Mouse (Mus musculus): ENCODE results near the gene Bhlhe41. TPM values are rescaled to one million over a fixed set of nuclear protein-coding genes. Genes with fewer than 3 reads are reported as not detected.

The Bhlhe41 gene
- total RNA-seq, 4 experiments from 2014 or later, result 42.8 to 74.8 (median 45.1) TPM

DNA sequence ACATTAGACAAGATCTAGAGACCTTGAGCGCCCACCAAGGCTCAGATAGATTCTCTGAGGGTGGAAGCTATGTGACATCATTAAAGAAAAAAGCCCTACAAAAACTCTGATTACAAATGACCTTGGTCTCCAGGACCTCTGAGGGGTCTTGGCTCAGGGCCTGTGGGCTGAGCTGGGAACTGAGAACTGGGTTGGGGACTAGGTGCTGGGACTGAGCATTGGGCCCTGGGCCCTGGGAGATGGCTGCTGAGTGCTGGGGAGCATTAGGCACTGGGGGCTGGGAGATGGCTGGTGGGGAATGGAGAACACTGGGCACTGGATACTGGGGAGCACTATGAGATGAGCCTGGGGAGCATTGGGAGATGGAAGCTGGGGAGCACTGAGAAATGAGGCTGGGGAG is 19.3 kb downstream of the Bhlhe41 start:
- DNase-seq (ENCODE audit: low spot score in 2 of 2), result no peak

DNA sequence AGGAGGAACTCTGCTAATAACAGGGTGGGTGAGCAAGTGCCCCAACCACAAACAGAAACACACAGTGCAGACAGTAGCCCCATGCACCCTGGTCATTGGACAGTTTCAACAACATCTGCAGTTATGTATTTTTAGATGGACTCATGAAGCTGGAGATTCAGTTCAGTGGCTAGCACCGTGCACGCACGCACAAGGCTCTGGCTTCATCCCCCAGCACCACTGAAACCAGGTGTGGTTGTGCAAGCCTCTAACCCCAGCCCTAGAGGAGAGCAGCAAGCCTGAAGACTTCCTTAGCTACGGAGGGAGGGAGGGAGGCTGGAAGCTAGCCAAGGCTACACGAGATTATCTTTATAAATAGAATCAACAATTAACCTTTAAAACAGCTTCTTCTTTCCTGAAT is 19.7 kb downstream of the Bhlhe41 start:
- DNase-seq (ENCODE audit: low spot score in 2 of 2), result no peak

DNA sequence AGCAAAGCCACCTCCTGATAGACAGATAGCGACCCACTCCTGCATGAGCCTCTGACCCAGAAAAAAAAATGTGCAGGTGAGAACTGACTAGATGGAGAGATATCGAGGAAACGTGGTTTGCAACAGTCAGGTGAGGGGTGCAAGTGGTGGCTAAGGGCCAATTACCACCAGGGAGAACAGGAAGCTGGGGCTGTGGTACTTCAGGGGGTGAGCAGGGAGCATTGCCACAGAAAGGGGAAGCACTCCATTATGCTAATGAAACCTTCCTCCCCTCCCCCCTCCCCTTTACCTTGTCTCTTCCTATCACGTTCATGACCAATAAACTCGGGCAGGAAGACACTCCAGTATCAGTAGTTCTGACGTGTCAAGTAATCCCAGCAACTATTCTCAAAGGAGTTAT is 30.0 kb downstream of the Bhlhe41 start:
- DNase-seq (ENCODE audit: low spot score in 2 of 2), result no peak

DNA sequence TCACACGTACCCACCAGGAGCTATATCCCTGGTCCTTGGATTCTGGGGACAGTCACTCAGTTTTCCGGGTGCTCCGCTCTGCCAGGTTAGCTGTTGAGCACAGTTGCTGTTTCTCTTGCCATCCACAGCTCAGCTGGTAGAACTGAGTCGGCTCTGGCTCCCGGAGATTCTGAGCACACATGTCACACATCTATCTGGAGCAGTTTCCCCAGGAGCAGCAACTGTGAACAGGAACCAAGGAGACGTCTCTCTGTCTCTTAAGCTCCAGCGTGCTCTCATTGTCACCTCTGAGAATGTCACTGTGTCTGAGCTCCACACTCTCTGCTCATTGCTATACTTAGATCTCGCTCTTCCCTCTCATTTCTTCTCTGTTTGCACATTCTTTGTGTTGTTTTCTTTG is 32.4 kb downstream of the Bhlhe41 start:
- no peak for DNase-seq (ENCODE audit: low spot score in 2 of 2)

DNA sequence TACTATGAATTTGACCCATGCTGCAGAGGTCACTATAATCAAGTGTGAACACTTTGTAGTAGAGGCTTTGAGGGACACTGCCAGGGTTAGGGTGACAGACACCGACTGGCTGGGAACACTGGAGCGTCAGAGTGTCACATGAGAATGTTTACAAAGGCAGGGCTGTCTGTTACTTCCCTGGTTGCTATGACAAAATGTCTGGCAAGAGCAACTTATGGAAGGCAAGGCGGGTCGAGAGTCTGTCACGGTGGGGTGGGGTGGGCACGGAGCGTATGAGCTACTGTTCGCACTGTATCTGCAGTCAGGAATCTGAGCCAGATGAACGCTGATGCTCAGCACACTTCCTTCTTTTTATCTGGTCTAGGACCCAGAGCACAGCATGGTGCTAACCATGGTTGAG is 34.7 kb downstream of the Bhlhe41 start:
- DNase-seq (ENCODE audit: low spot score in 2 of 2), result no peak

DNA sequence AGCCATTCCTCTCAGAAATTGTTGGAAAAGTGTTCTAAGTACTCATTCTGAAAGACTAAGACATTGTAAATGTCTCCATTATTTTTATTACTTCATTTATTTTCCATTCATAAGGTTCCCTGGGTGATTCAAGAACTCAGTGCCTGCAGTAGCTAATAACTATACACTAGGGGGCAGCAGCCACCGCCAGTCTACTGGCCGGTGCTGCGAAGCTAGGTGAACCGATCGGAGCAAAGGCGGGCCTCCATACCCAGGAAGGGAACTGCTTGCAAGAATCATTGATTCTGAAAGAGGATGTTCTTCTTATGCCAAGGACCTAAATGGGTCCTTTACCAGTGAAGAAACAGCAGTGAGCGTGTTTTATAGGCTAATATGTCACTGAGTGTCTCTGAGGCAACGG is 35.2 kb downstream of the Bhlhe41 start:
- peak; percentile 27 to 36 for DNase-seq (ENCODE audit: low spot score in 2 of 2)

DNA sequence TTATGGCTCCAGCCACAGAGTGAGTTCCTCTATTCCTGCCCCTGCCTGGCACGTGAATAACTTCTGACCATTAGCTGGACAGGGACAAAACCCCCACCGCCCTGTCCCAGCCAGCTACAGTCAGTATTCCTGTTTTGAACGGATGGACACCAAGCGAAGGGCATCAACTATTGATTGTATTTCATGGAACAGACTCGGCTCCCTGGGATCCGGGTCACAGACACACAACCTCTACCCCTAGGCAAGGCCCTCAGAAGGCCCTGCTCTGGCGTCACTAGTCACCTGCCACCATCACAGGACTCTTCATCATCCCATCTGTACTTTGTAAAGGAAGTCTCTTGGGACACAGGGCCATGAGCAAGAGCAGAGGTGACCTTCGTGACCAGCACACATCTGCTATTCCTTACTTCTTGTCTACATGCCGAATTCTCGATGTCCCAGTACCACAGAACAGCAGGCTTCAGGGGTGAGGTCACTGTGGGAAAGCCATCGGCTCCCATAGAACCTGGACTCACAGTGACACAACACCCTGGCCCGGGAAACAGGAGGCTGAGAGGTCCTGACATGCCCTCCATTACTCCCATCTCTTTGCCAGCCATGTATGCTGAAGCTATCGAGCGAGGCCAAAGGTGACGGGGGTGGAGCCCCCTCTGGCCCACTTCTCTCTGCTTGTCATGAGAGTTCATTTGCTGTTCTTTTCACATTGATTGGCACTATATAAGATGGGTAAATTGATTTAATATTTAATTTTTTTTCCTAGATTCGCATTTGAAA is 36.1 kb downstream of the Bhlhe41 start:
- no peak for DNase-seq (ENCODE audit: low spot score in 2 of 2)

DNA sequence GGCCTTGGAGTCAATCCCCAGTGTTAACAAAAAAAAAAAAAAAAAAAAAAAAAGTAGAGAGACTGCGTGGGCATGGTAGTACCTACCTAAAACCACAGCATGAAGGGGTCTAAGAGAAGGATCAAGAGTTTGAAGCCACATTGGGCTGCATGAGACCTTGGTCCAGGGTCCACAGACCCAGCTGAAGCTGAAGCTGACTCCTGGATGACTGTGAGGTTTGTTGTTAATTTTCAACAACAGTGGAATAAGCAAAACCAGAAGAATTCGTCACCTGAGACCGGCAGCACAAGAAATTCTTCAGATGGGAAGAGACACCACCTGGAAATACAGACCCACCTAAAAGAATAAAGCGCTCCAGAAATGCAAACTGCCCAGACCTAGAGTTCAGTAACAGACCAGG is 39.1 kb downstream of the Bhlhe41 start:
- DNase-seq (ENCODE audit: low spot score in 2 of 2), result no peak

DNA sequence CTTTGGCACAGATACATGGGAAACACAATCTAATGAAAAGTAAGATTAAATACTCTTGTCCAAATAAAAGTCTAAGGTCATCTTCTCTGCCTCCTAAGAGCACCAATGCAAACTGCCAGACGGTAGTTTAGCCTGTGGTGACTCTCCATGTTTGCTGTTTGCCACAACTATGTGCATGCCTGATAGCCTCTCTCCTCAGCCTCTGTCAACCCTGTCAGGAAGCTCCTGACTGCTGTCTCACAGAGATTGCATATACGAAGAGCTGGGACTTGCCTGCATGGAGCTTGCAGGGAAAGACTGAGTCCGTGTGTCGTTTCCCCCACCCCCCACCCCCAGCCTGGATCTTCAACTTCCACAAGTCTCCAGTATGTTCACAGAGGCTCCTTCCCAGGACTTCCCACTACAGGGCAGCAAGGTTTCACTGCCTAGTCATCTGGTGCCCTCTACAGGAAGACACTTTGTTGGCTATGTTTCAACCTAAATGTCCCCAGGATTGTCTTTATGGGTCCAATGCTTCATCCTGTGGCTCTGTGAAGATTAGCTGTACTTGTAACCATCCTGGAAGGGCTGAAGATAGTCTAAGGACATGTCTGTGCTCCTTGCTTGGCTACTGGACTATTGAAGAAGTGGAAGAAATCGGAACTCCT is 41.6 kb downstream of the Bhlhe41 start:
- no peak for DNase-seq (ENCODE audit: low spot score in 2 of 2)

DNA sequence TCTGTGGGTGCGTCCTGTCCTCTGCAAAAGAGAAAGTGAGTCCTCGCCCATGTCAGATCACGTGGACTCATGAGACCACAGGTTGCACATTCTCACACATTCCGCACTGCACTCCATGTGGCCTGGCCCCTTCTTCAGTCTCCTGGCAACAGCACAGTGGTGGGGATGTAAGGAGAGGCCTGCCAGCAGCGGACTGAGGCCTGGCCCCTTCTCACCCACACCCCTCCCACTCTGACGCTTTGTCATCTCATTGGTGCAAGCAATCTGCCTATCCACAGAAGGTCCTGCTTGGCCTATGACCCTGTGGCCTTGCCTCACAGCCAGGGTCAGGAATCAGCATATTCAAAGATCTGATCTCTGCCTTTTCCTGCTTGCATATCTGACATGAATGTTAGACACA is 42.3 kb downstream of the Bhlhe41 start:
- no peak for DNase-seq (ENCODE audit: low spot score in 2 of 2)

DNA sequence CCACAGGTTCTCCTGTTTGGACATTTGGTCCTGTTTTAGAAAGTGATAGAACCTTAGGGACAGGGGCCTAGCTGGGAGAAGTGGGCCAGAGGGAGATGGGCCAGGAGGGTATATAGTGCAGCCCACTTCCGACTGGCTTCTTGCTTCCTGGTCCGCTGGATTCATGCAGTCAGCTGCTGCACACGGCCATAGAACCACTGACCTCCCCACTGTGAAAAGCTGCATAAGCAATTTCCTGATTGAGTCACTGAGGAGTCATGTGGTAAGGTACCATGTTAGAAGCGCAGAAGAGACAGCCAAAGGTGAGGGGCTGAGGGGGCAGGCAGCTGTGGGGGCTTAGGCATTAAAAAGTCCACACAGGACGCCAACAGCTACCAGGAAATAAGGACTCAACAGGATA is 43.1 kb downstream of the Bhlhe41 start:
- DNase-seq (ENCODE audit: low spot score in 2 of 2), result no peak

DNA sequence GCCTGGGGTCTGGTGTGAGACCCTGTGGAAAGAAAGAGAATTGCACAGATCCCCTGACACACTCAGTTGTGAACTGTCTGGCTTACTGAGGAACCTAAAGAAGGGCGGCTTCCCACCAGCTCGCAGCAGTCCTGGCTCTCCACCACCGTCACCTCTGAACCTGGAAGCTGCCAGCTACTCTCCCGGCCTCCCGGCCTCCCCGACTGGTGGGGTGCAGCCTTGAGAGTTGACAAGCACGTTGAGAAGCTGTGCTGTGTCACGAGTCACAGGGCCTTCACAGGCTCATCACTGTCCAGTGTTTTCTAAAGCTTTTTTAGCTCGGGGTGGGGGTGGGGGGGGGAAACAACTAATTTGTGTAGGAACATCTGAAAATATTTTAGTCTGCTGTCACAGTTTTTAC is 46.2 kb downstream of the Bhlhe41 start:
- no peak for DNase-seq (ENCODE audit: low spot score in 2 of 2)

DNA sequence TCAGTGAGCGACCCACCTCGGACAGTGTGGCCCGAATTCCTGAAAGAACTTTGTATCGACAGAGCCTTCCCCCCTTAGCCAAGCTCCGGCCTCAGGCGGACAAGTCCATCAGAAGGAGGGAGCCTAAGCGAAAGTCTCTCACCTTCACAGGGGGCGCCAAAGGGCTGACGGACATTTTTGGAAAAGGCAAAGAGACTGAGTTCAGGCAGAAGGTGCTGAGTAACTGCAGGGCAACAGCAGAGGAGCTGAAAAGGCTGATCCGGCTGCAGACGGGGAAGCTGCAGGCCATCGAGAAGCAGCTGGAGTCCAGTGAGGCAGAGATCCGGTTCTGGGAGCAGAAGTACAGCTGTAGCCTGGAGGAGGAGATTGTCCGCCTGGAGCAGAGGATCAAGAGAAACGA is 50.2 kb downstream of the Bhlhe41 start:
- DNase-seq (ENCODE audit: low spot score in 2 of 2), result no peak

DNA sequence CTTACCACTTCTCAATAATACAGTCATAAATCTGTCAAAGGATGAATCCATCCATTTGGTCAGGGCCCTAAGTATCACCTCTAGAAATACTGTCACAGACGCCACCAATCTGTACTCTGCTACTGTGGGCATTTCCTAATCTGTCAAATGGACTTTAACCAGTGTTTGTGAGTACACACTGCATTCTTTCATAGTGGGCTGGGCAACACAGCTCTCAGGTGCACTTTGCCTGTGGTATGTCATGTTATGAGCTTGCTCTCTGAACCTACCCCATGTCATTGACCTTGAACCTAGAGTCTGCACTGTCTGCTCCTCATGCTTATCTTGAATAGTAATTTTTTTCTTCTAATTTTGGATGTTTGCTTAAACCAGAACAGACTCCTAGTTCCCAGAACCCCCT is 54.2 kb downstream of the Bhlhe41 start:
- no peak for DNase-seq (ENCODE audit: low spot score in 2 of 2)

DNA sequence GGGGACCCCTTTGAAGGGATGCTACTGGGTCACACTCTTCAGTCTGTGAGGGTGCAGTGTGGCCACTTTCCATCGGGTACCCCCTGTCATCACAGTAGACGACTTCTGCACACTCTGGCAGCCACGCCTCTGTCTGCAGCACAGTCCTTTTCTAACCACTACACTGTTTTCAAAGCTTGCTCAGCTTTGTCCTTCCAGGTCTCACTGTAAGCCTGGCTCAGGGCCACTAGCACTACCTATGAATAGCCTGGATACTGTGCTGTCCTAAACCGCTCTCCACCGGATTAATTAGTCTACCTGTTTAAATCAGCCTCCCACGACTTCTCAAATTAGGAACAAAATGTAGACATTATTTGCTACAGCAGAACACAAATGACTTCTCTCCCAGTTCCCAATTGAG is 55.3 kb downstream of the Bhlhe41 start:
- no peak for DNase-seq (ENCODE audit: low spot score in 2 of 2)

DNA sequence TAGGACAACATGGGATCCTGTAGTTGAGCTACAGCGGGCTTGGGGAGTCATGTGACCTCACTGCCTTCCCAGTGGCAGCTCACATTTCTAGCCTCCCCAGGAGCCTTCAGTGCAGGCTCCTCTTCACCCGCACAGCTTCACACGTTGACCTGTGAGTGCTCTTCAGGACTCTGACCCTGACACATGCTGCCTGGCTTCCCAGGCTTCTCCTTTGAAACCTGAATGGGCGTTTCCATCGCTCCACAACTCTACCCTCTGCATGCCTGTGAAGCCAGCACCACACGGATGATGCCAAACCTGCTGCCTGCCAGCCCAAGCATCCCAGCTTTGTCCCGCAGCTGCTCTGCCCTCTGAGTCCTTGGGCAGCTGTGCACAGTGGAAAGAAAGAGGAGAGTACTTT is 55.8 kb downstream of the Bhlhe41 start:
- DNase-seq (ENCODE audit: low spot score in 2 of 2), result no peak

Other genes with a start within 250 kb of the Bhlhe41 start
- not detected for gene Tuba3b, start 249.8 kb downstream of the Bhlhe41 start, total RNA-seq (2022)
- 10 to 100 TPM; 24.1 to 34.3 (median 26.5) TPM for gene Rassf8, start 118.8 kb downstream of the Bhlhe41 start, total RNA-seq (2022)
- gene Sspn, start 66.1 kb upstream of the Bhlhe41 start, total RNA-seq (2022), result 10 to 100 TPM; 32.1 to 47.3 (median 40.7) TPM